Comparison of ENCODE assay signal across 18 mouse cellular contexts in genomic region chr7:143198443-143198842, GRCm38 (mm10).
DNase-seq lines count a peak whose midpoint lies in the region; ATAC-seq lines count a peak whose summit lies in the region.
"Had no signal": no experiment of that assay in that cellular context is flagged by ENCODE, and none has a peak within 500 bp of the region (broad histone marks: within the 10 kb centered on the region; RNA-seq: fewer than 3 reads in every experiment).

No protein-coding gene starts in this region.

- peak; percentile 49; the same call in 1 of the 2 replicates for ATAC-seq in hindbrain, embryonic 12.5 days (ENCODE audit: low FRiP score)
- ATAC-seq in midbrain, embryonic 14.5 days (ENCODE audit: low FRiP score, low TSS enrichment) = 0 out of 2 replicates have a peak, but pooled peaks have one; percentile 14

- 46% methylated on average over 7 of the region's 7 CpGs for WGBS in hindbrain, embryonic 12.5 days
- WGBS in midbrain, embryonic 14.5 days = 20% methylated on average over 7 of the region's 7 CpGs

- no peaks in the 10 kb centered on the region for H3K36me3 ChIP-seq in hindbrain, embryonic 12.5 days
- H3K36me3 ChIP-seq in midbrain, embryonic 14.5 days (ENCODE audit: control insufficient read depth, insufficient read depth, low read length) = no peaks in the 10 kb centered on the region
- H3K36me3 ChIP-seq: limb, embryonic 13.5 days had no signal

- H3K4me1 ChIP-seq in hindbrain, embryonic 12.5 days = peaks cover 15% of the 10 kb centered on the region
- no peaks in the 10 kb centered on the region for H3K4me1 ChIP-seq in midbrain, embryonic 14.5 days (ENCODE audit: control insufficient read depth, insufficient read depth, low read length)
- H3K4me1 ChIP-seq: limb, embryonic 13.5 days; megakaryocyte, embryonic 14.5 days had no signal

- H3K27me3 ChIP-seq in hindbrain, embryonic 12.5 days = no peaks in the 10 kb centered on the region; the same call in 1 of the 2 replicates
- H3K27me3 ChIP-seq in midbrain, embryonic 14.5 days (ENCODE audit: control insufficient read depth, insufficient read depth, low read length) = no peaks in the 10 kb centered on the region
- H3K27me3 ChIP-seq: limb, embryonic 13.5 days had no signal

- peak overlapping the region; percentile 30 for H3K4me2 ChIP-seq in hindbrain, embryonic 12.5 days (replicated peaks)
- H3K4me2 ChIP-seq in midbrain, embryonic 14.5 days (ENCODE audit: low read length) = peak overlapping the region; percentile 34
- H3K4me2 ChIP-seq: limb, embryonic 13.5 days had no signal

- peak; percentile 12 for DNase-seq in urinary bladder, adult 2 months (ENCODE audit: low spot score)
- no peak for DNase-seq in urinary bladder, adult 18-20 months (ENCODE audit: low spot score in 2 of 2)
- no peak for DNase-seq in midbrain, embryonic 14.5 days
- DNase-seq in layer of hippocampus, postnatal 10 days (ENCODE audit: low spot score in 2 of 2) = no peak
- DNase-seq in adrenal gland, adult 8-10 months = no peak
- no peak for DNase-seq in frontal cortex, adult 2 months (ENCODE audit: extremely low spot score in 1 of 2, low spot score in 1 of 2)
- DNase-seq: cerebellum, adult 11-12 months; heart, postnatal 10 days; kidney, adult 2 months; kidney, postnatal 4 days; lung, adult 18-20 months; right cerebral cortex, postnatal 14 days; thymus, adult 2 months had no signal

- H3K9ac ChIP-seq in hindbrain, embryonic 12.5 days = no peak overlapping the region
- H3K9ac ChIP-seq in midbrain, embryonic 14.5 days (replicated peaks; ENCODE audit: low read length) = no peak overlapping the region
- H3K9ac ChIP-seq: limb, embryonic 13.5 days had no signal

- H3K4me3 ChIP-seq in hindbrain, embryonic 12.5 days = no peak overlapping the region
- no peak overlapping the region for H3K4me3 ChIP-seq in midbrain, embryonic 14.5 days (replicated peaks; ENCODE audit: low read depth, low read length)
- H3K4me3 ChIP-seq: heart, adult 2 months; left cerebral cortex, adult 2 months; limb, embryonic 13.5 days; megakaryocyte, embryonic 14.5 days had no signal

- H3K27ac ChIP-seq in hindbrain, embryonic 12.5 days = peak overlapping the region; percentile 62; the same call in 1 of the 2 replicates
- H3K27ac ChIP-seq in midbrain, embryonic 14.5 days (replicated peaks; ENCODE audit: low read depth, low read length) = peak overlapping the region; percentile 50
- H3K27ac ChIP-seq: heart, adult 2 months; left cerebral cortex, adult 2 months; limb, embryonic 13.5 days had no signal

- H3K9me3 ChIP-seq in hindbrain, embryonic 12.5 days (replicated peaks) = no peaks in the 10 kb centered on the region
- no peaks in the 10 kb centered on the region for H3K9me3 ChIP-seq in midbrain, embryonic 14.5 days (ENCODE audit: control insufficient read depth, low read length)
- H3K9me3 ChIP-seq: limb, embryonic 13.5 days; megakaryocyte, embryonic 14.5 days had no signal
